Mouse (Mus musculus) thymus, adult 2 months (tissue): ENCODE measurements around the gene Epb41. TPM values are rescaled to one million over a fixed set of nuclear protein-coding genes. Genes with fewer than 3 reads are reported as not detected.

Experiments used
- DNase-seq: peaks from one replicate; pipeline ENCODE4 v3.0.0; 2021
- H3K27ac ChIP-seq: fragments of 200-500 bp; 2 replicates; pipeline ENCODE4 v1.5.1; 2012; ENCODE audit warnings: low read length, control low read depth; ENCODE audit not compliant: control insufficient read depth, insufficient read depth
- H3K27me3 ChIP-seq: fragments of 200-500 bp; 2 replicates; pipeline ENCODE4 v1.6.1; 2012; ENCODE audit warnings: mild to moderate bottlenecking, low read length, moderate library complexity, mixed read lengths; ENCODE audit not compliant: control insufficient read depth, insufficient read depth
- H3K36me3 ChIP-seq: fragments of 200-500 bp; 2 replicates; pipeline ENCODE4 v1.6.1; 2012; ENCODE audit warnings: mild to moderate bottlenecking, low read length, moderate library complexity; ENCODE audit not compliant: control insufficient read depth, insufficient read depth
- H3K4me1 ChIP-seq: fragments of 200-500 bp; replicated peaks from 2 replicates; pipeline ENCODE4 v1.6.1; 2012; ENCODE audit warnings: low read length; ENCODE audit not compliant: control insufficient read depth, insufficient read depth
- H3K4me3 ChIP-seq: fragments of 200-500 bp; 2 replicates; pipeline ENCODE4 v1.5.1; 2012; ENCODE audit warnings: mild to moderate bottlenecking, low read length, control low read depth, moderate library complexity; ENCODE audit not compliant: control insufficient read depth, insufficient read depth
- CTCF ChIP-seq: fragments of 200-500 bp; IDR thresholded peaks from 2 replicates; pipeline ENCODE4 v1.5.1; 2012; ENCODE audit warnings: mild to moderate bottlenecking, control low read depth, low read length, moderate library complexity, borderline replicate concordance; ENCODE audit not compliant: control insufficient read depth, poor library complexity, insufficient read depth; ENCODE audit errors: extremely low read depth
- POLR2A ChIP-seq: fragments of 200-500 bp; IDR thresholded peaks from 2 replicates; pipeline ENCODE4 v1.6.1; 2012; ENCODE audit warnings: mild to moderate bottlenecking, low read length, control low read depth, moderate library complexity; ENCODE audit not compliant: control insufficient read depth, poor library complexity, insufficient read depth; ENCODE audit errors: extremely low read depth
- WGBS: fragments of 180-500 bp; shearing (Covaris S2); methylation state at CpG from one replicate; pipeline ENCODE4 v1.1.7; 2018; 5-methylcytosine and 5-hydroxymethylcytosine counted together
- polyA plus RNA-seq: library from polyadenylated mRNA; depleted of rRNA; stranded (reverse); fragments of >200 nt; gene quantifications from 2 replicates; pipeline ENCODE4 v1.2.3, GENCODE M21; 2012; rRNA removed

Gene Epb41
- 103 and 119 TPM in 2 replicates for polyA plus RNA-seq

- Histone ChIP-seq H3K4me3 (peak within 1 kb of the TSS; percentile 81), H3K4me1 (peaks cover 15% of the 10 kb centered on the region), H3K36me3 (no peaks in the 10 kb centered on the region), H3K27ac (no peak within 1 kb of the TSS), H3K27me3 (no peaks in the 10 kb centered on the region)
- 0 out of 2 replicates have a peak, but pooled peaks have one; percentile 62 for TF ChIP-seq POLR2A
- TF ChIP-seq CTCF: peak; percentile 57; the same call in 1 of the 2 replicates
- 3% methylated on average over 47 of the region's 47 CpGs for WGBS
- peak; percentile 100 for DNase-seq
Observed at GRCm38 (mm10) chr4:132074933-132075769, at the start of gene Epb41. Gene Epb41, minus strand, starts transcription at chr4:132075321.

DNA sequence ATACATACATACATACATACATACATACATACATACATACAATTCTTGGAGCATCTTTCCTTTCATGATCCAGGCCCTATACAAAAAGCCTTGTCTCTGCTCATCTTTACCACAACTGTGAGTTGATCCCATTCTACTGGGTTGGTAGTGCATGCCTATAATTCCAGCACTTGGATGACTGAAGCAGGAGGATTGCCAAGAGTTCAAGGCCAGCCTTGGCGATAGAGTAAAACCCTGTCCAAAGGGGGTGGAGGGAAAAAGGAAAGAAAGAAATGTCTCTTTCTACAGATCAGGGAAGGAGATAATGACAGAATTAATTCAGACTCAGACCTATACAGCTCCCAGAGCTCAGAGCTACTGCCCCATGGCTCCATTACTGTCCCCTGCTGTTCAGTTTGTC lies 48.0 kb upstream of the Epb41 start:
- H3K4me1 ChIP-seq: no peaks in the 10 kb centered on the region
- no peak overlapping the region for H3K4me3 ChIP-seq
- H3K27ac ChIP-seq: no peak overlapping the region
- WGBS: 84% methylated on average over 1 of the region's 1 CpGs
- H3K27me3 ChIP-seq: no peaks in the 10 kb centered on the region
- DNase-seq: no peak
- TF ChIP-seq POLR2A (no peak), CTCF (no peak)
- no peaks in the 10 kb centered on the region for H3K36me3 ChIP-seq

GRCm38 (mm10) chr4:132121674-132122073 lies 46.6 kb upstream of the Epb41 start:
- no peak overlapping the region for H3K27ac ChIP-seq
- TF ChIP-seq POLR2A: no peak
- peak; percentile 14; the same call in 1 of the 2 replicates for TF ChIP-seq CTCF
- peak; percentile 11 for DNase-seq
- H3K4me1 ChIP-seq: no peaks in the 10 kb centered on the region
- H3K4me3 ChIP-seq: no peak overlapping the region
- H3K27me3 ChIP-seq: no peaks in the 10 kb centered on the region
- no peaks in the 10 kb centered on the region for H3K36me3 ChIP-seq
- WGBS: 84% methylated on average over 5 of the region's 5 CpGs

- no peaks in the 10 kb centered on the region for H3K4me1 ChIP-seq
- TF ChIP-seq POLR2A: no peak
- TF ChIP-seq CTCF: no peak
- H3K27me3 ChIP-seq: no peaks in the 10 kb centered on the region
- no peak for DNase-seq
- H3K36me3 ChIP-seq: no peaks in the 10 kb centered on the region
- no peak overlapping the region for H3K27ac ChIP-seq
- 71% methylated on average over 9 of the region's 9 CpGs for WGBS
- no peak overlapping the region for H3K4me3 ChIP-seq
Observed at GRCm38 (mm10) chr4:132119566-132119965, 44.4 kb upstream of the Epb41 start.

DNA sequence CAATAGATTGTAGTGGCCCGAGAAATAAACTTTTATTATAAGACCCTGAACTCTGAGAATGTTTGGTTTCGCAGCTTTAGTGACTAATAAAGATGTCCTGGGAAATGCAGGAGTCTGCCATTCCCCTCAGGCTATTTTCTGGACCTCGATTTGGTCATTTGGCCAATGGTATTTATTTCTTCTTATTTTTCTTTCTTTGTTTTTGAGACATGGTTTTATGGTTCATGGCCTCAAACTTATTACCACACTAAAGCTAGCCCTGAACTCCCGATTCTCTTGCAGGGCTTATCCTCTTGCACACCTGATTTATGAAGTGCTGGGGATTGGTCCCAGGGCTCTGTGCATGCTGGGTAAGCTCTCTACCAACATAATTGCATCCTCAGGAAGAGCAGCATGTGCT lies 41.2 kb upstream of the Epb41 start:
- H3K27me3 ChIP-seq: no peaks in the 10 kb centered on the region
- TF ChIP-seq POLR2A: no peak
- no peak for TF ChIP-seq CTCF
- DNase-seq: no peak
- 84% methylated on average over 4 of the region's 4 CpGs for WGBS
- H3K36me3 ChIP-seq: no peaks in the 10 kb centered on the region
- no peak overlapping the region for H3K4me3 ChIP-seq
- no peak overlapping the region for H3K27ac ChIP-seq
- H3K4me1 ChIP-seq: no peaks in the 10 kb centered on the region; the same call in 1 of the 2 replicates

GRCm38 (mm10) chr4:132113411-132114095 lies 38.4 kb upstream of the Epb41 start:
- no peaks in the 10 kb centered on the region for H3K27me3 ChIP-seq
- no peak for DNase-seq
- 32% methylated on average over 53 of the region's 53 CpGs for WGBS

More at GRCm38 (mm10) chr4:132113411-132114095, 38.4 kb upstream of the Epb41 start:
- no peak overlapping the region for H3K4me3 ChIP-seq
- no peak overlapping the region for H3K27ac ChIP-seq
- no peaks in the 10 kb centered on the region for H3K36me3 ChIP-seq
- TF ChIP-seq POLR2A: no peak
- no peak; the same call in 1 of the 2 replicates for TF ChIP-seq CTCF
- H3K4me1 ChIP-seq: no peaks in the 10 kb centered on the region; the same call in 1 of the 2 replicates
